Mouse (Mus musculus): ENCODE measurements around the gene Rrnad1.

DNA sequence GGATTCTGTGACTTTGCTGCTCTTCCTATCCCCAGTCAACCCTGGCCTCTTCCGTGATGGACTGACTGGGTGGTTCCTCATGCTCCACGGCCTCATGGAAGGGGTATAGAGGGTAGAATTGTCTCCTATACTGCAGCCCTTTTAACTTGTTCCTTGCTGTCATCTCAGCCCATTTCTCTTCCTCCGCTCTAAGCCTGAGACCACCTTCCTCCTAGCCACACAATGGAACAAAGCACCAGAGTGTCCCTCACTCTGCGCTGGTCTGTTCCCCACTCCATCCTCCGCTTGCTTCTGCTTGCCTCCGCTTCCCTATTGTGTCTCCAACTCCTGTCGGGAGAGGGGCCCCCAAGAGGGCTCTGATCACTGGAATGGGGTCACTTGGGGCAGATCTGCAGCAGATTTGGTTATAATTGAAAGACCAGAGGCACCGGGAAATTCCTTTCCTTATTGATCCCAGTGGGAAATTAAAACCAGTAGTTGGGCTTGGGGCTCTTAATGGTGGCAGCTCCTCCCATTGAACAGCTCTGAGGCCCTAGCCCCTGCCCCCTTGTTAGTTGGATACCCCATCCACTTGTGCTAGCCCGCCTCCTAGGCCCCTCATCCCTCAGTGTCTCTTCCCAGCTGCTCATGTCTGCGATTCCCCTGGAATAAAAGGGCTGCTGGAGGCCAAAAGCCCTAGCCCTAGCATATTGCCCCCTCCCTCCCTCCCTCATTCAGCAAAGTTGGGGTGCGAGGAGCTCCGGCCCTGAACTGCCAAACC is 15.4 kb upstream of the Rrnad1 start:
- TF ChIP-seq TAL1 (IDR thresholded peaks at IDR 0.05; ENCODE audit: low read length): no peak
- TF ChIP-seq GATA1 (IDR thresholded peaks at IDR 0.05; ENCODE audit: low read length): no peak

All from erythroblast, embryonic 14.5 days (primary cell).